Mouse (Mus musculus) retina, postnatal 7 days (tissue): ENCODE results near the gene Psmd5.
A peak's percentile ranks its signal among the peaks of the same experiment; 100 is the strongest.
"Not testable (repeated sequence)": the region's sequence is repeated elsewhere in the genome, so short reads cannot be mapped to it uniquely, and the experiment has no call there.

ENCODE experiments used
- DNase-seq: peaks from one replicate; pipeline ENCODE4 v3.0.0-alpha.2; 2012; ENCODE audit warnings: low read depth, low spot score

Gene Psmd5

DNA sequence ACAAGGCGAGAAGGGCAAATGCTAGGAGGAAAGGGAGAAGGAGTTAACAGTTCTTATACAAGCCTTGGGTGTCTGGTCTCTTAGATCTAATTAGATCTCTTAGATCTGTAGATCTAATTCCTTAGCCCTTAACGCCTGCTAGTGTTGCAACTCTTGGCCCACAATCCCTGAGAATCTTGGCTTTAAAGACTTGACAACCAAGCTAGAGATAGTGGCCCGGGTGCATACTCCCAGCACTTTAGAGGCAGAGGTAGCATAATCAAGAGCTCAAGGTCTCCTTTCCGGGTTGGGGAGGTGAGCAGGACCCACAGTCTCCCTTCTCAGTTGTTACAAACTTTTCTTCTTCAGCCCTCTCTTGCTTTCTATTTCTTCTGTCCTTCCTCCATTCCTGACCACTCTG lies 47.2 kb downstream of the Psmd5 start:
- no peak for DNase-seq

- no peak for DNase-seq
These were observed 48.1 kb downstream of the Psmd5 start for GRCm38 (mm10) chr2:34826460-34827231.

DNA sequence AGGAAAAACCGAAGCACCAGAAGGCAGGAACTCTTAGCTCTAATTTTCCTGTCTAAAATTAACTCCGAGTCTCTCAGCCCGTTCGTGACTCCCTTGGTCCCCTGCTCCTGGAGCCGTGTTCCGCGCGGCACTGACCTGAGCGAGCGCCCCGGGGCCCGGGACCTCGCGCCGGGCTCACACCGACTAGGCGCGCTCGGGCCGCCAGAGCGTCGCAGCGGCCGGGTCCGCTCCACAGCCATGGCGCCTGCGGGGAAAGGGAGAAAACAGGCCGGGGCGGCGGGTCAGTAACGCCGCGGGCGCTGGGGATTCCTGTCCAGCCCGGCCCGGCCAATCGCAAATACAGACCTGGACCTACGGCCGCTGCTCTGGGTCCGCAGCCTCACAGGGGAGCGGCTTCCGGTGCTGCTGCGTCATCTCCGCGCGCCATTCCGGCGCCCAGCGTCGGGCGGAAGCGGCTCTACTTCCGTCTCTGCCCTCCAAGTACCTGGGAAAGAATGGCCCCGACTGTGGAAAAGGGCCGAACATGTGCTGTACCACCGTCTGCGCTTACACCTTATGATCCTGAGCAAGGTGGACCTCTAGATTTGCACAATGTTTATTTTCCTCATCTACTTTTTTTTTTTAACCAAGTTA lies 48.8 kb downstream of the Psmd5 start, which contains the start of gene Fbxw2:
Gene Fbxw2, minus strand, starts transcription at position 485 of the 633 bp plus-strand sequence.
- DNase-seq = peak; percentile 85

GRCm38 (mm10) chr2:34818492-34818891 lies 56.3 kb downstream of the Psmd5 start:
- DNase-seq = no peak

DNA sequence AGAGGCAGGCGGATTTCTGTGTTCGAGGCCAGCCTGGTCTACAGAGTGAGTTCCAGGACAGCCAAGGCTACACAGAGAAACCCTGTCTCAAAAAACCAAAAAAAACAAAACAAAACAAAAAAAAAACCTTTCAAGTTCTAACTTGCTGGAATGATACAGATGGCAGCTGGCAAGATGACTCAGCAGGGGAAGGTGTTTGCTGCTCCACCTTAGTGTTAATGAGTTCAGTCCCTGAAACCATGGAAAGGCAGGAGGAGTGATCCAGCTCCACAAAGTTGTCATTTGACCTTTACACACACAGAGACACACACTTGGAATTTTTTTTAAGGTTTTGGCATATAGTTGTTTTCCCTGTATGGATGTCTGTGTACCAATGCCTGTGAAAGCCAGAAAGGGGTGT lies 58.9 kb downstream of the Psmd5 start:
- not testable (repeated sequence) for DNase-seq

- no peak for DNase-seq
These were observed 62.1 kb downstream of the Psmd5 start for GRCm38 (mm10) chr2:34812706-34813105.

DNA sequence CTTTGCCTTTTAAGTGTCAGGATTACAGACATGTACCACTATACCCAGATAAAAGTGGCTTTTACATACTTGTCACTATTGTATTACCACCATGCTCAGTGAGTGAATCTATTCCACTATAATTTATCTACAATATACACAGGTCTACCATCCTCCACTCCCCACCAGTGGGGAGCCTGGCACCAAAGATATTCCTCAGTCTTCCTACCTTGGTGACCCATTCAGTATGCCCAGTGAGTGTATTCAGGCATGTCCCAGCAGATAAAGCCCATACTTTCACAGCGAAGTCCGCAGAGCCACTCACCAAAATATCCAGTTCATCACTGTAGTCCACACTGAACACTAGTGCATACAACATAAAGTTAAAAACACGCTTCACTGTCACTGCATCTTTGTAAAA lies 64.0 kb downstream of the Psmd5 start:
- DNase-seq = no peak

GRCm38 (mm10) chr2:34809568-34809967 lies 65.2 kb downstream of the Psmd5 start:
- DNase-seq = no peak

GRCm38 (mm10) chr2:34808057-34808456 lies 66.7 kb downstream of the Psmd5 start:
- DNase-seq = no peak

GRCm38 (mm10) chr2:34805364-34805950 lies 69.3 kb downstream of the Psmd5 start:
- DNase-seq = no peak

DNA sequence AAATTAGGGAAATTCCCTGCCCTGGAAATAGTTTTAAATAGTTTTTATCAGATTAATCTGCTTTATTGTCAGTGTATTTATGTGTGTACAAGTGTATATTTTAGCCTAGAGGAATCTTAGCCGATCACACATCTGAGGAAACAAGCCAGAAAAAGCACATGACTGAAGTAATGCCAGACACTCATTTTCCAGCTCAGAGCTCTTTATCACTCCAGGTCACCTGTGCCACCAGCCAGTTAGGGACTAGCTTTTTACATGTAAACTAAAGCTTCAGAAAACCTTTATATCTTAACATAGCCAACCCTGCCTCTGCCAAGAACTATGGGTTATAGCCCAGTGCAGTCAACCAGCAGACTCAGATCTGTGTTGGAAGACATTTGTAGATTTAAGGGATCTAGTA lies 70.0 kb downstream of the Psmd5 start:
- DNase-seq = no peak

DNA sequence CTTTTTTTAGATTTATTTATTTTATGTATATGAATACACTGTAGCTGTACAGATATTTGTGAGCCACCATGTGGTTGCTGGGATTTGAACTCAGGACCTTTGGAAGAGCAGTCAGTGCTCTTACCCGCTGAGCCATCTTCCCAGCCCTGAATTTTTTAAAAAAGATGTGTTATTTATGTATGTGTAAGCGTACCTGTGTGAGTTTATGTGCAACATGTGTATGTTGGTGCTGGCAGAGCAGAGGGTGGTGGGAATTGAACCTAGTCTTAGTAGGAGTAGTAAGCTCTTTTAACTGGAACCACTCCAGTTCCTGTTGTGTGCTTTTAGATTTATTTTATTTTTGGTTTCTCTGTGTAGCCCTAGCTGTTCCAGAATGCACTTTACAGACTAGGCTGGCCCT lies 70.6 kb downstream of the Psmd5 start:
- no peak for DNase-seq

- DNase-seq = no peak
These were observed 71.0 kb downstream of the Psmd5 start for GRCm38 (mm10) chr2:34803746-34804145.

DNA sequence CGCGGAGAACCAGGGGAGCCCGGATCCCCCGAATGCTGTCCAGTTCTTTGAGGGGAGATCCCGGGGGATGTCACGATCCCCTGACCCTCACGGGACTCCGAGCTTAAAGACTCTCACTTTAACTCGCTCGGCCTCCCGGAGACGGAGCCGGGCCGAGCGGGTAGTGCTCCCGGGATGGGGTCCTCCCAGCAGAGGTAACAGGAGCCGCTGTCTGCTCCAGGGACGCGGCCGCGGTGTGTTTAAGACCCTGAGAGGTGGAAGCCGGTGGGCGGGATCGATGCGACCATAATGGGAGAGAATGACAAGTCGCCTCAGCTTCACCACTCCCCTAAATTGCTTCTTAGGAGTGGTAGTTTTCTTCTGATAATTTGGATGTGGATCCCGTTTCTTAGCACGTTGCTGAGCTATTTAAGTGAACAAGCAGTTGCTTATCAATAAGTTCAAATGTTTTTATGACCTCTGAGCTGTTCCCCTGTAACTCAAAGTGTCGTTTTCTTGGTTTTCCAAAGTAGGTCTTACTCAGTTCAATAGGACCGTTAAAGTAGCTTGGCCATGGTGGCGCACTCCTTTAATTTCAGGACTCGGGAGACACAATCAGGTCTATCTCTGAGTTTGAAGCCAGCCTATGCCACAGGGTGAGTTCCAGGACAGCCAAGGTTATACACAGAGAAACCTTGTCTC lies 72.1 kb downstream of the Psmd5 start:
- not testable (repeated sequence) for DNase-seq

DNA sequence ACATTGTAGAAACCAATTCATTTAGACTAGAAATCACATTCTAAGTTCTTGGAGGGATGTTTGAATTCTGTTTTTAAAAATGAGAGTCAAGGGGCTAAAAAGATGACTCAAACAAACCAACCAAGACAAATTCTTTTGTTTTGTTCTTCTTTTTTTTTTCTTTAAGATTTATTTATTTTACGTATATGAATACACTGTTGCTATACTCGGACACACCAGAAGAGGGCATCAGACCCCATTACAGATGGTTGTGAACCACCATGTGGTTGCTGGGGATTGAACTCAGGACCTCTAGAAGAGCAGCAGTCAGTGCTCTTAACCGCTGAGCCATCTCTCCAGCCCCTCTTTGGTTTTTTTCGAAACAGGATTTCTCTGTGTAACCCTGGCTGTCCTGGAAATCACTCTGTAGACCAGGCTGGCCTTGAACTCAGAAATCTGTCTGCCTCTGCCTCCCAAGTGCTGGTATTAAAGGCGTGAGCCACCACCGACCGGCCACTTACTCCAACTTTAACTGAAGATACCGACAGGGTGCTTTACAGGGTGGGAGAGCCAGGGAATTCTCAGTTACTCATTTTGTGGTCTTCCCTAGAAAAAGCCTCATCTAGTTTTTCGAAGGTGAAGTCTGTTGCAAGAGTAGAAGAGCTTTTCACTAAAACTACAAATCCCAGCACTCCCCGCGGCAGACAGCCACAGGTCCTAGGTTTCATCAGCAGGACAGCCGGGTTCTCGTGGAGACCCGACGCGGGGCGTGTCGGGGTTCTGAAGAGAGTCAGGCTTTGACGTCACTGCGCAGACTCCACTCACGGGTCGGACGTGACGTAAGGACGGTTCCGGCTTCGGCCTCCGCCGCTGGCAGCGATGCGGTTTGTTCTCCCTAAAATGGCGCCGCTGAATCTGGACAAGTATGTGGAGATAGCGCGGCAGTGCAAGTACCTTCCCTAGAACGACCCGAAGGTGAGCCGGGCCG lies 73.0 kb downstream of the Psmd5 start:
- peak; percentile 97 for DNase-seq

- DNase-seq = no peak
These were observed 74.4 kb downstream of the Psmd5 start for GRCm38 (mm10) chr2:34800371-34800770.
